Mouse (Mus musculus): ENCODE data around the gene Sorcs1. TPM values are rescaled to one million over a fixed set of nuclear protein-coding genes. Genes with fewer than 3 reads are reported as not detected.

Gene Sorcs1
- polyA plus RNA-seq, 1 experiment: 0.08 TPM

DNA sequence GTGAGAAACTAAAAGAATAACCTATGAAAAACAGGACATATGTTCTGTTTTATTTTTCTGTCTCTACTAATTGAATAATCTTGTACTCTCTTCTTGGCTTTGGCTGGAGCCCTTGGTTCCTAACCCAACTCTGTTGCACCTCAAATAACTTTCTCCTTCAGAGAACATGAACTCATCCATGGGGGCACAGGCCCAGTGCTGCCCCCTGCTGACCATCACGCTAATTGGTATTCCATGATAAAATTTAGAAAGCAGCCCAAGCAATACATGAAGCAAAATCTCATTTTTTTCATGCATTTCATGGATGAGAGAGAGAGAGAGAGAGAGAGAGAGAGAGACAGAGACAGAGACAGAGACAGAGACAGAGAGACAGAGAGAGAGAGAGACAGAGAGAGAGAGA, 255.5 kb downstream of the Sorcs1 start:
- DNase-seq (ENCODE audit: low read depth): no peak

DNA sequence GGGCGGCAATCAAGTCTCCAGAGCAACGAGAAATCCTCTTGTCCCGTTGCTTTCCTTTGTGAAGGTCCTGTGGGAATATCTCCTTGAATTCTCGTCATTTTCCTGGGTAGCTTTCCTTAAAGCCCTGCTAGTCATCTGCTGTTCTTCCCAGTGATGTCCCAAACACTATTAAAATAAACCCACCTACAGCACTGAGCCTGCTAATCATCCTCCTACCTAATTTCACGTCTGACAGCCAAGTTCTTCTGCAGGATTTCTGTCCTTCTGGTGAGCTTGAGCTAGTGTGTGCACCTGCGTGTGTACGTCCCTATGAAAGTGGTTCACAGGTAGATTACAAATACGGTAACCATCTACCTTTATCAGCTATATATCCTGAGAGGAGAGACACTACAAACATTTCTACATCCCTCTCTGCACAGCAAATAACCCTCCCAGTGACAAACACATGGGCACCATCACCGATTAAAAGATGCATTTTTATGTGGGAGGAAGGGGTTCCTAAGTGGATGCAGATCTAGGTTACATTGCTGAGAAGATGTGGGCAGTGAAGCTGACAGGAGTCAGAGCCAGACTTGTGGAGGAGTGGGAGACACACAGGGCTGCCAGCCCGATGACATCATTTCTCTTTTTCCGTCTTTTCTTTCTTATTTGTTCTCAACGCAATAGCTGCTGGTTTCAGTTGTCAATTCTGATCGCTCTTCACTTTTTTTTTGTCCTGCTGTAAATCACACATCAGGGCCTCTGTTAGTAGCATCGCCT, 259.3 kb downstream of the Sorcs1 start:
- DNase-seq (ENCODE audit: low read depth): no peak

DNA sequence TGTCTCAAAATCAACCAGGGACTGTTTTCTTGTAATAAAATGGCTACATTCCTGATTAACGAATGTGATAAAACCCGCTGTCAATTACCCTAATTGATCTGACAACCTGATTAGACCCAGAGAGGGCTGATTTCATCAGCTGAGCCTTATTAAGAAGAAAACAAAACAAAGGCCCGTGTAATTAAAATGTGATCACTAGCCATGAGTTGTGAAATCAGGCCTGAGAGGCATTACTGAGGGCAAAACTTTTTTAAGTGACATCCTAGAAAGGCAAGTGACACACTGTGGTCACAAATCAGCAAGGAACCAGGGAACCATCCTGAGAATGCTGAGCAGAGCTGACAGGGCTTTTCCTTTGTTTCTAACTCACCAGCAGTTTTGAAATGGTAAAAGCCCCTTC, 267.9 kb downstream of the Sorcs1 start:
- DNase-seq (ENCODE audit: low read depth): no peak

DNA sequence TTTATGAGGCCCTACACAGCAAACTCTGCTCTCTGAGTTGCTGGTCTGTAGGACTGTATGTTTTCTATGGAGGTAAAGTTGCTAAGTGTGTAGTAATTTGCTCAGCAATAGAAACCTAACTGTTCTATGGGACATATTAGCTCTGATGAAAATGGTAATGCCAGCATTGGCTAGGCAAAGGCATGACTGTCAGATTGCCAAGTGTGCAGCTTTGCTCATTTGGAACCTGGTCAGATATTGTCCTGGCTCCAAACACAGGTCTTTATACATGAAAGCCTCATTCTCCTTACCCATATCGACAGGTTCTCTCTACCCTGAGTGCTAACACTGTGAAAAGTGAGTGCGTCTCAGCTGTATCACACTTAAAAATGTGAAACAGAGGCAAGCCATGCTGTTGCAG, 280.1 kb downstream of the Sorcs1 start:
- DNase-seq (ENCODE audit: low read depth): no peak

DNA sequence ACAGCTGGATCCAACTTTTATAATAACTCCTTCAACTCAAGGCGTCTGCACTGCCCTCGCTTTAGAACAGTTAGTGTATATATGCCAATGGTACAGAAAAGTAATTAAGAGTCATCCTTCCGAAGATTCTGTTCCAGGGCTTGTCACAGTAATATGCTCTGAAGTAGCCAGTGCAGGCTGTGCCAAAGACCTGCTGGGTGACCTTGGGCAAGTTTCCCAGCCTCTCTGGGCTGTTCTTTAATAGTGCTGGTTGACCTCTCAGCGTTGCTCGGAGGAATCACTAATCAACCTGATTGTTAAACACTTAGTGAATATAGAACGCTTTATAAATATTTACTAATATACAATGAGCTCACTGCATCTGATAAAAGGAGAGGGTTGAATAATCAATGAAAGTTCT, 282.7 kb downstream of the Sorcs1 start:
- no peak for DNase-seq (ENCODE audit: low read depth)

DNA sequence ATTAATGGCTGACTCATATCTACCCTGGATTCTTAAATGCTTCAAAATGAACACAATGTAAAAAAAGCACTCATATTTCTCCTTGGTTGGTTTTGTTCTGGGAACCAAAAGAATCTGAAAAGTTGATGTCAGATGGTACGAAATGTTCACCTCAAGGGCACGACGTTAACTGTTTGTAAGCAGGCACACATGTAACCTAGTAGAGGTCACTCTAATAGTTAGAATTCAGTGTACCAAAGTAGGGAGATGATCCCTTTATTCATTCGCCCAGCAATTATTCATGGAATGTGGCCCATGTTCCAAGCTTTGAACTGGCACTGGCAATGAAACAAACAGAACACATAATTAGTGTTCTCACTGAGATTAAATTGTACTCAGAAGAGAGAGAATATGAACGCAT, 284.3 kb downstream of the Sorcs1 start:
- DNase-seq (ENCODE audit: low read depth): no peak

DNA sequence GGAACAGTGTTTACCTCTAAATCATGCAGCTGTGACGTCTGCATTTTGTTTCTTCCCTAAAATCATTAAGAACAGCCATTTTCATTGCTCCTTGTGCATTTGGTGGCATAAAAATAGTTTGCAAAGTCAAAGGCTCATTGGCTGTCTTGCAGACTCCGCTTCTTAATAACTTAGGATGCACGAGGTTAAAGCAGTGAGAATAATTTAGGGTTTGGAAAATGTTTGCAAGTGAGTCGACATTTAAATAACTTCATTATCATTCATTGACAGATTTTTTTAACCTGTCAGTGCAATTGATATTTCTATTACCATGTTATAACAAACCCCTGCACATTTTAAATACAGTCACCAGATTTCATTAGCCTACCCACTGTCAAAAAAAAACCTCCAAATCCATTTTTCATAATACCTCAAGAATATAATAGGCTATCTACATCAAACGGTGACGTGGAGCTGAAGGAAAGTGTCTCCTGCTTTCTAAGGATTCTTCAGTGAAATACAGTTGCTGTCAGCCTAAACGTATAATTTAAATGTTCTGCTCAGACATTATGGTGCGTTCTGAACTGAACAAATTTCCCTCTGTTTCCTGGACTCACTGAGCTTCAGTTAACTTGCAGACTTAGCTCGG, 288.4 kb downstream of the Sorcs1 start:
- DNase-seq (ENCODE audit: low read depth): no peak

DNA sequence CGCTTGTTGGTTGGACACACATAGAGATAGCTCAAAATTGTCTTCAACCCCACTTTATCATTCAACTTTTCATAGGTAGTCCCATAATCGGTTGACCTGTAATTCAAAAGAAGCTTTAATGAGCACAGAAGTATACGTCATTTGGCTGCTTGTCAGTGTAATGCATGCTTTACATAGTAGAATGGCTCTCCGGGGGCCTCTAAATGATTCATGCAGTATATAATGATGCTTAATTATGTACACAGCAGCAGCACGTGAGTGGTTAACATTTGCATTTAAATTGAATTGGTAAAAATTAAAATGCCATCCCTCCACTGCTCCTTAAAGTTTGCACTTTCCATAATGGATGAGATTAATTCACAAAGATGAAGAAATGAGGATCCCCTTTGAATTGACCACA, 299.5 kb downstream of the Sorcs1 start:
- no peak for DNase-seq (ENCODE audit: low read depth)

DNA sequence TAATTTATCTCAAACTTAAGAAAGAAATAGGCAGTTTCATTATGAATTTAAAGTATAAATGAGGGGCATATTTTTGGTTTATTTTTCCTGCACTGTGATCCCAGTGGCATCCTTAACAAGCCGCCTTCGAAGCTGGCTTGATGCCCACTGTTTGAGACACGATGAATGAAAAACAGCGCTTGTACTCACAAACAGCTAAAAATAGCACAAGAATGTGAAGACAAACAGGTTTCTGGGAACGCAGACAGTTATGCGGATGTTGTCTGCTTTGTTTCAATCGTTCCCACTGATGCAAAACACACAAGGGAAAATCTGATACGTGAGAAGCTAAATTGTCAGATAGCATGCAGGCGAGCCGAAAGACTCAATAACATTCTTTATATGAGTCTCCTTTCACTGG, 303.7 kb downstream of the Sorcs1 start:
- DNase-seq (ENCODE audit: low read depth): no peak

DNA sequence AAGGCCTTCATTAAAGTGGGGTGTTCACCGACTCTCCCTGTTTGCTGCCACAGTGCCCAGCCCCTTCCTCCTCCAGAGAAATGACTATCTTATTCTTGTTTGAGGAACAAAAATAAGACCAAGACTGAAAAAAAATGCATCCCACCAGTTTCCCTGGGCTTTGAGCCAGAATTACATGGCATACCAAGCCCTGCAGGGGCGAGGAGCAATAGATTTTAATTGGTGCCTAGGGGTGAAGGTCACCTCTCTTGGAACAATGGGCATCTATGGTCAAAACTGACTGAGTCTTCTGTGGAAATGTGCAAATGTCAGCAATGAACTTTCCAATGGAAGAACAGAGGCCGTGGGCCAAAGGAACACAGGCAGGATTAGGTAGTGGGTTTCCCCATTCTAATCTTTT, 312.0 kb downstream of the Sorcs1 start:
- DNase-seq (ENCODE audit: low read depth): no peak

DNA sequence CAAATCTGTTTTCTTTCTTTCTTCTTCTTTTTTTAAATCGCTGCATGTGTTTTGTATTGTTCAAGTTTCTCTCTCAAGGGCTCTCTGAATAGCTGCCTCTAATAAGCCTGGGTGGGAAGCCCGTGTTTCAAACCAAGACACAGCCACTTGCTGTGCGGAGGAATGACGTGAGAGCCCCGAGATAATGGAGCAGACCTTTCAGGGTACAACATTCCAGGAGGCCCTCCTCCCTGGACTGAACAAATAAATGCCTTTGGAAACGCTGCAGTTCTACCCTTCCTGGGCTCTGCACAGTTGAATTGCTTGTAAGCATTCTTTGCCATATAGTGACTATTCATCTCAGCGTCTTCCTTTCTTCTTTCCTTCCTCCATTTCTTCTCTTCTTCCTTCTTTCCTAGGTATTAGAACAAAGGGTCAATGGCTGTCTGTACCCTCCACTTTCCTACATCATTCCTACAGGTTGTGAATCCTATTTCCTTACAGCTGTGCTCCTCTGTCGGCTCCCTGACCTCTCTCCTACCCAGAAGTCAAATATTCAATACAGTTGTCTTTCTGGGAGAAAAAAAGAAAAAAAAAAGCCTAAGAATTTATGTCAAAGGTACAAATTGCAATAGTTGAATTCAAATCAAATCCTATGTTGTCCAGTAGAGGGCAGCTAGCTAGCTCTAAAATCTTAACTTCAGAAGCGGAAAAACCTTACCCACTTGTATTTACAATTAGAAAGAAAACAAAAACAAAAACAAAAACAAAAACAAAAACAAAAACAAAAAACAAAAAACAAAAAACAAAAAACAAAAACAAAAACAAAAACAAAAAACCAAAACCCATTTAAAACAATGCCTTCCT, 315.6 kb downstream of the Sorcs1 start:
- no peak for DNase-seq (ENCODE audit: low read depth)

DNA sequence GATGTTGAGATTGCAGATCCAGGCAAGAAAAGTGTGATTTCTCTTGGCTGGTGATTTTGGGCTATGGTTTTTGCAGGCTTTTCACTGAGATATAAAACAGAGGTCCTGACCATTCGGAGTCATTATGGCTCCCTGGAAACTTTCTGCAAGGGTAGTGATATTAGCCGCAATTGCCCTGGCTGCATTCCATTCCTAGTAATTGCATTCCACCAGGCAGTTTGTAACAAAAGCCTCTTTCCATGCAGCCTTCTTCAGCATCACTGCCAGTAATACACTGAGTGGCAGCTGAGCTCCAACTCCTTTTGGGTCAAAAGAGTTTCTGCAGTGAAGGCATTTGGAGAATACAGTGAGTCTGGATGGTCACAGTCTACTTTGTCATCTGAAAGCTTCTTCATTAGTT, 319.9 kb downstream of the Sorcs1 start:
- no peak for DNase-seq (ENCODE audit: low read depth)

DNA sequence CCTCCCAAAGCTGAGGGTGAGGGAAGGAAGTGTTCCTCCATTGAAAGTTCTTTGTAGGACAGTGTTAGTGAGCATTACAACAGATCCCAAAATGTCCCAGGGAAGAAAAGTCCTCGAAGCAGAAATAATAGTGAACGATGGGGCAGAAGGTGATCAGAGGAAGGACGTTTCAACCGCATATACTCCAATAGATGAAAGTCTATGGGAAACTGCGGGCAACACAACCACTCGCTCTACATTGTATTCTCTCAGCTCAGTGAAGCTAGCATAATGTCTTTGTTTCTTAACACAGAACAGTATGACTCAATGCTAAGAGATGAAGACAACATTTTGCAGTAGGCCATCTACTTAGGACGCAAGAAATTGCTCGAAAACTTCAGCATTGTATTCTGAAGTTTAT, 339.2 kb downstream of the Sorcs1 start:
- DNase-seq (ENCODE audit: low read depth): no peak

DNA sequence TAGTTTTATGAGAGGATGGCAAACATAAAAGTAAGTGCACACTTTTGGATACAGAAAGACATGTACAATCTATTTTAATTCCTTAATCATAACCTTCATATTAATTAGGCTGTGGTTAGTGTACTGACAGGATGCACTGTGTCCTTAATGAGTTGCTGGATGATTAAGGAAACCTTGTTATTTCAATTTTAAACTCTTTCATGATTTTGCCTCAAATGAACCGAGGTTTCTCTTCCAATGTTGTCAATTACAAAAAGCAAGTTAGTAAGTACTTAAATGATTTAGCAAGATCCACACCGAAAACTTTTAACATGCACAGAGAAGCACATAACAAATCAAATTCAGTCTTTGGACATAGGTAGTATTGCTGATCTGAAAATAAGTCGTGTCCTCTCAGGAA, 341.7 kb downstream of the Sorcs1 start:
- DNase-seq (ENCODE audit: low read depth): no peak

DNA sequence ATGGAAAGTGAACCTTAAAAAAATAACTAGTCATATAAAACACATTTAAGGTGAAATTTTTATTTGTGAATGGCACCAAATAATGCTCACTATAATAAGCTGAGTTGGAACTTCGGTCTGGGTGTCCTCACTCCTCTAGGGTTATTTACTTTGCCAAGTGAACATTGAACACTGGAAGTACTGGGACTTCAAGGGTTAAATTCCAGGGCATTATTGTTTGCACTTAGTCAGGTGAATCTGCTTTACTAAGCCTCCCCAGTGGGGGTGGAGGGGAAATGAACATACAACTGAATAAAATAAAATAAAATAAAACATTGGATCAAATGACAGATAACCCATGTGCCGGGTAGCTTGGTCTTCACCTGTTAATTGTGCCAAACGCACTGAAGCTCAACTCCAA, 347.3 kb downstream of the Sorcs1 start:
- no peak for DNase-seq (ENCODE audit: low read depth)

DNA sequence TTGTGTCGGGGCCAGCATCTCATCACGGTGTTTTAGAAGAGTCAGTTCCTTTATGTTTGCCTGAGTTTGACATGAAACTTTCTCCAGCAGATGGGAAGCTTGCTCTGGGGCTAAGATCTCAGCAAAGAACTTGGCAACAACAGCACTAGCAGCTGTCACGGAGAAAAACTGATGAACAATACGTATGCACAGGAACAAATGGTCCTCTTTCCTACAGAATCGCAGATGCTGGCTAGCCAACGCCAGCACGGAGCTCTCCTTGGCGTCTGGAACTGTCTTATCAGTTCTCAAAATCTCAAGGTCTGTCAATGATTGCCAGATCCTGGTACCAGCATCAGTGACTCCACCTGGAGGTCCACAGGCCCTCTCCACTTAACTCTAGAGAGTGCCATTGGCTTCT, 350.6 kb downstream of the Sorcs1 start:
- no peak for DNase-seq (ENCODE audit: low read depth)

DNA sequence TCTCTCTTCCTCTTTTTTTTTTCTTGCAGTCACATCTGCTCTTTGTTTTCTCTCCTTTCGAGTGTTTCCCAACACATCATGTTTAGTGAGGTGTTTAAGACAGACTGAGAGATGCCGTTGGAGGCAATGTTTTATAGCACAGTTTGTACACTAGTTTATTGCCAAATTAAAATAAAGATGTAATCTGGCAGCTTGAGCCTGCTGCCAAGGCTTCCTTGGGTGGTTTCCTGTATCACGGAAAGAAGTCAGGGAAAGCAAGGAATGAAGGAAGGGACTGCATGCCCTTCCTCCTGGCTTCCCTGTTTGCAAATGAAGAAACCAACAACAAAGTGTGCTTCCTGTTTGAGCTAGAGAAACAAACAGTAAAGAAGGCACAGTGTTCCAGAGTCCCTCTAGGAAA, 352.3 kb downstream of the Sorcs1 start:
- DNase-seq (ENCODE audit: low read depth): no peak

DNA sequence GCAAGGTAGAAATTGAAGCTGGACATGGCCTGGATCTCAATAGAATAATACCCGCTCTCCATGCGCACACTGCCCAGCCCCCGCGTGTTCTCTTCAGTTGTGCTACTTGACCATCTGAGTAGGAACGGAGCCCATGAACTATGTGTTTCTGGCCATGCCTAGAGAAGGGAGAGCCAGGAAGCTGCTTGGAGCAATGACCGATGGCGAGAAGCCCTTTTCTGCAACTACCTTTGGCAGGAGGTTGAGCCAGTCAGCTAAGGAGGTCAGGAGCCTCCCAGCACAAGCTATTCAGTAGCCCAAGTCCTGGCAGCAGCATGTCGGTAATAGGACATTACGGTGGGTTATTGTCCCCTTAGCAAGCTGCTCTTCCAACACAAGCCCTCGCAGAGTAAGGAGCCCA, 352.8 kb downstream of the Sorcs1 start:
- no peak for DNase-seq (ENCODE audit: low read depth)

DNA sequence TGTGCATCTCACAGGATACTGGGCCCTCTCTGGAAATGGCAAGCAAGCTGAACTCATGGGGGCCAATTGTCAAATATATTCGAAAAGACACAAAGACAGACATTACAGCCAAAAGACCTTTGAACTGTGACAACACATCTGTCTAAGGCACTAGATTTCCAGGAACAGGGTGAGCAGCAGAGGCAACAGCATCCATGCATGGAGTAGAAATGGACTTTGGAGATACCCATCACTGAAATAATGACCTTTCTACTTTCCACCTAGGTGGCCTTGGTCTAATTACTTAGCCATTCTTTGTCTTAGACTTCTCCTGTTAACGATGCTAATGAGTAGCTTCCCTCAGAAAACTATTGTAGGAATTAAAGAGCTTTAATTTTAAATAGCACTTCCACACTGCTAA, 371.4 kb downstream of the Sorcs1 start:
- no peak for DNase-seq (ENCODE audit: low read depth)

DNA sequence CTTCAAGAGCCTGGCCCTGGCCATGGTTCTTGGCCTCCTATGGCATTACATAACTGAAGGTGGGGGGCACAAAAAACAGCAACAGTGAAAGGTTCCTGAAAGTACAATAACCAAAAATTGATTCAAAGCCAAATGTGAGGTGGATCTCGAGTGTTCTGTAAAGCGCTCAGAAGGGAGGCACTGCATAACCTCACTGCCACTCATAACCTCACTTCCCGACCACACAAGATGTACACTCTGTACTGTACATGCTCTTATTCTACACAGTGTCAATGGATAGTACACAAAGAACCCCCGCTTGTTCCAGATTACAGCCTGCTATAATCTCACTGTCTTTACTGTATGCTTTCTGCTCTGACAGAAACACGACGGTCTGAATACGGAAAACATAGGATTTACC, 384.2 kb downstream of the Sorcs1 start:
- DNase-seq (ENCODE audit: low read depth): no peak

DNA sequence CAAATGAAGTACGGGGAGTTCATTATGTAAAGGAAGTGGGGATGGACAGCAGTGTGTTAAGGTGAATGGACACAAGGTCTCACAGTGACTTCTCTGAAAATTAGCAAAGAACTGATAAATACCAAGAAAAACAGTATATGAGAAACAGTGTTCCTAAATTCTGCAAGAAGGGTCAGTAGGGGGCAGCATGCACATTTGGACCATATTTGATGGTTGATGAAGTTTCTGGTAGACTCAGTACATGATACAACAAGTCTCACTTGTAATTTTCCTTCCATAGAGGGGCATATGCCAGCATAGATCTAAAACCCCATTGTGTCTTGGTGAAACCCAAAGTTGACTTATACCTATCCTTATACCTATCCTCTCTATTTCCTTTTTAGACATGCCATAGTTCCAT, 414.0 kb downstream of the Sorcs1 start:
- DNase-seq (ENCODE audit: low read depth): no peak

DNA sequence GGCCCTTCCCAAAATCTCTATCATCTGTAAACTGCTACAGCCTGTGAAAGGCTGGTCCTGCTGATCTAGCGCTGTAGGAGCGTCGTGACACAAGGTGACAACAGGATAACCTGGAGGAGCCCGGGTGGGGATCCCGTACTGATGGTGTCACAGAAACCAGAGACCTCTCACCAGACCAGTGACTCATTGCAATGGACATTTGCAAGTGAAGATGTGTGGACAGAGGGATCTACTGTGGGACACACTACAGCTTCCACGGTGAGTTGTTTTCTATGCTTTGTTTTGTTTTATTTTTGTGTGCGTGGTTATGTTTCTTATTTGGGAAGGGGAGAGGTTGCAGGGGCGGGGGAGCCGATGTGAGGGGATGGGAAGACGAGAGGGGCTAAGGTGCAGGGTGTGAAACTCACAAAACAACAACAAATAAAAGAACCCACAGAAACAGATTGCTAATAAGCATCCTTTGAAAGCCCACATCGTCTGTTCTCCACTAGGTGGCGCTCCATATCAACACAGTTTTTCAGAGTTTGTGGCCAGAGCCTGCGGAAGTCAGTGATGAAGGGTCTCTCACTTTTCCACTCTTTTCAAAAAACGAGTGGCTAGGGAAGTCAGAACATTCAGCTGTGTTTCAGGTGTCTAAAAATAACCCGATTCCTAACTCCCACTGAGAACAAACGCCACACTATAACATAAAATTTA, 419.6 kb downstream of the Sorcs1 start:
- no peak for DNase-seq (ENCODE audit: low read depth)

All from gonadal fat pad, adult 2 months (tissue).